Mouse (Mus musculus): ENCODE results near the gene Pkd2l1. TPM values are rescaled to one million over a fixed set of nuclear protein-coding genes. Genes with fewer than 3 reads are reported as not detected.

Gene Pkd2l1
- not detected for total RNA-seq (2023)

GRCm38 (mm10) chr19:44192342-44192741 lies at the start of gene Pkd2l1:
Gene Pkd2l1 (minus strand): TSS chr19:44192442.

GRCm38 (mm10) chr19:44203015-44203564 lies 10.8 kb upstream of the Pkd2l1 start, which contains the start of gene Scd3:
Gene Scd3 (plus strand): TSS chr19:44203269.

GRCm38 (mm10) chr19:44145702-44146567 lies 46.3 kb downstream of the Pkd2l1 start, which contains the start of gene Bloc1s2:
Gene Bloc1s2 (minus strand): TSS chr19:44146446.

GRCm38 (mm10) chr19:44135072-44135959 lies 56.9 kb downstream of the Pkd2l1 start, which contains the start of gene Cwf19l1:
Gene Cwf19l1 (minus strand): TSS chr19:44135876.

GRCm38 (mm10) chr19:44106831-44107660 lies 85.2 kb downstream of the Pkd2l1 start, which contains the start of gene Chuk:
Gene Chuk (minus strand): TSS chr19:44107480.

Other genes with a start within 250 kb of the Pkd2l1 start
- gene Cpn1, start 205.9 kb downstream of the Pkd2l1 start, total RNA-seq (2023): not detected
- not detected for gene Cyp2c23, start 163.2 kb downstream of the Pkd2l1 start, total RNA-seq (2023)
- gene Erlin1, start 122.7 kb downstream of the Pkd2l1 start, total RNA-seq (2023): 6.0 TPM
- gene Chuk, start 85.0 kb downstream of the Pkd2l1 start, total RNA-seq (2023): 78.1 TPM
- 20.5 TPM for gene Cwf19l1, start 56.6 kb downstream of the Pkd2l1 start, total RNA-seq (2023)
- 73.7 TPM for gene Bloc1s2, start 46.0 kb downstream of the Pkd2l1 start, total RNA-seq (2023)
- not detected for gene Scd3, start 10.8 kb upstream of the Pkd2l1 start, total RNA-seq (2023)
- 10.9 TPM for gene Scd2, start 101.2 kb upstream of the Pkd2l1 start, total RNA-seq (2023)
- 0.18 TPM for gene Scd4, start 140.7 kb upstream of the Pkd2l1 start, total RNA-seq (2023)
- 55.1 TPM for gene Scd1, start 215.4 kb upstream of the Pkd2l1 start, total RNA-seq (2023)

All from CD4-positive naive resting alpha-beta T cell, adult 76 days (primary cell).